Mouse (Mus musculus): ENCODE results near the gene Rph3al. TPM values are rescaled to one million over a fixed set of nuclear protein-coding genes. Genes with fewer than 3 reads are reported as not detected.

Gene Rph3al
- polyA plus RNA-seq, 1 experiment from 2014 or later = 2.6 TPM

- Histone ChIP-seq H3K4me3 (no peak overlapping the region), H3K36me3 (no peaks in the 10 kb centered on the region), H3K4me2 (replicated peaks) (no peak overlapping the region), H3K27me3 (peaks cover 9% of the 10 kb centered on the region; the same call in 1 of the 2 replicates), H3K4me1 (peaks cover 5% of the 10 kb centered on the region; the same call in 1 of the 2 replicates), H3K27ac (no peak overlapping the region), H3K9me3 (peaks cover 4% of the 10 kb centered on the region; the same call in 1 of the 2 replicates), H3K9ac (no peak overlapping the region; the same call in 1 of the 2 replicates)
- ATAC-seq (ENCODE audit: low FRiP score, low read depth) = no peak
- 31% methylated on average over 6 of the region's 6 CpGs for WGBS
Measured at GRCm38 (mm10) chr11:75901339-75901738, 36.9 kb downstream of the Rph3al start.

GRCm38 (mm10) chr11:75899676-75900075 lies 38.6 kb downstream of the Rph3al start:
- H3K27ac ChIP-seq = no peak overlapping the region
- no peaks in the 10 kb centered on the region for H3K36me3 ChIP-seq
- H3K9me3 ChIP-seq = peaks cover 4% of the 10 kb centered on the region; the same call in 1 of the 2 replicates
- H3K4me2 ChIP-seq (replicated peaks) = no peak overlapping the region
- peaks cover 3% of the 10 kb centered on the region; the same call in 1 of the 2 replicates for H3K4me1 ChIP-seq
- no peak for ATAC-seq (ENCODE audit: low FRiP score, low read depth)
- H3K9ac ChIP-seq = no peak overlapping the region
- no peak overlapping the region for H3K4me3 ChIP-seq
- 0 out of 2 replicates have a peak, but pooled peaks cover 8% of the 10 kb centered on the region for H3K27me3 ChIP-seq
- WGBS = 56% methylated on average over 9 of the region's 9 CpGs

GRCm38 (mm10) chr11:75898532-75898931 lies 39.7 kb downstream of the Rph3al start:
- no peak overlapping the region for H3K9ac ChIP-seq
- H3K27ac ChIP-seq = no peak overlapping the region
- H3K4me3 ChIP-seq = no peak overlapping the region
- H3K4me1 ChIP-seq = no peaks in the 10 kb centered on the region
- H3K4me2 ChIP-seq (replicated peaks) = no peak overlapping the region
- ATAC-seq (ENCODE audit: low FRiP score, low read depth) = no peak
- 0 out of 2 replicates have a peak, but pooled peaks cover 8% of the 10 kb centered on the region for H3K27me3 ChIP-seq
- no peaks in the 10 kb centered on the region for H3K36me3 ChIP-seq
- WGBS = 83% methylated on average over 9 of the region's 9 CpGs
- peaks cover 2% of the 10 kb centered on the region; the same call in 1 of the 2 replicates for H3K9me3 ChIP-seq

GRCm38 (mm10) chr11:75894791-75895420 lies 43.3 kb downstream of the Rph3al start:
- Histone ChIP-seq H3K36me3 (no peaks in the 10 kb centered on the region), H3K9me3 (no peaks in the 10 kb centered on the region), H3K4me1 (no peaks in the 10 kb centered on the region), H3K4me2 (replicated peaks) (no peak overlapping the region), H3K4me3 (no peak overlapping the region), H3K27me3 (no peaks in the 10 kb centered on the region; the same call in 1 of the 2 replicates), H3K9ac (no peak overlapping the region), H3K27ac (no peak overlapping the region)
- ATAC-seq (ENCODE audit: low FRiP score, low read depth) = no peak
- 72% methylated on average over 12 of the region's 12 CpGs for WGBS

- H3K9ac ChIP-seq = no peak overlapping the region
- no peaks in the 10 kb centered on the region for H3K4me1 ChIP-seq
- H3K27me3 ChIP-seq = no peaks in the 10 kb centered on the region; the same call in 1 of the 2 replicates
- H3K4me3 ChIP-seq = no peak overlapping the region
- H3K27ac ChIP-seq = no peak overlapping the region
- ATAC-seq (ENCODE audit: low FRiP score, low read depth) = no peak
- WGBS = 61% methylated on average over 2 of the region's 2 CpGs
- H3K36me3 ChIP-seq = no peaks in the 10 kb centered on the region
- H3K9me3 ChIP-seq = no peaks in the 10 kb centered on the region
- H3K4me2 ChIP-seq (replicated peaks) = no peak overlapping the region
Measured at GRCm38 (mm10) chr11:75893956-75894355, 44.3 kb downstream of the Rph3al start.

GRCm38 (mm10) chr11:75887349-75887748 lies 50.9 kb downstream of the Rph3al start:
- Histone ChIP-seq H3K4me3 (no peak overlapping the region), H3K4me1 (no peaks in the 10 kb centered on the region), H3K27ac (no peak overlapping the region), H3K27me3 (peaks cover 3% of the 10 kb centered on the region; the same call in 1 of the 2 replicates), H3K36me3 (no peaks in the 10 kb centered on the region), H3K4me2 (replicated peaks) (no peak overlapping the region), H3K9ac (no peak overlapping the region), H3K9me3 (no peaks in the 10 kb centered on the region)
- 81% methylated on average over 3 of the region's 3 CpGs for WGBS
- ATAC-seq (ENCODE audit: low FRiP score, low read depth) = no peak

GRCm38 (mm10) chr11:75881234-75881633 lies 57.0 kb downstream of the Rph3al start:
- H3K27me3 ChIP-seq = no peaks in the 10 kb centered on the region
- no peaks in the 10 kb centered on the region for H3K36me3 ChIP-seq
- no peak overlapping the region for H3K27ac ChIP-seq
- no peak for ATAC-seq (ENCODE audit: low FRiP score, low read depth)
- 93% methylated on average over 3 of the region's 3 CpGs for WGBS
- H3K4me1 ChIP-seq = peaks cover 16% of the 10 kb centered on the region
- H3K9me3 ChIP-seq = no peaks in the 10 kb centered on the region
- H3K4me3 ChIP-seq = no peak overlapping the region
- no peak overlapping the region for H3K4me2 ChIP-seq (replicated peaks)
- H3K9ac ChIP-seq = no peak overlapping the region

GRCm38 (mm10) chr11:75880064-75880463 lies 58.2 kb downstream of the Rph3al start:
- H3K27ac ChIP-seq = no peak overlapping the region
- no peak for ATAC-seq (ENCODE audit: low FRiP score, low read depth)
- peaks cover 16% of the 10 kb centered on the region for H3K4me1 ChIP-seq
- H3K9me3 ChIP-seq = no peaks in the 10 kb centered on the region
- no peaks in the 10 kb centered on the region for H3K36me3 ChIP-seq
- 65% methylated on average over 8 of the region's 8 CpGs for WGBS
- no peaks in the 10 kb centered on the region for H3K27me3 ChIP-seq
- no peak overlapping the region for H3K4me2 ChIP-seq (replicated peaks)
- H3K9ac ChIP-seq = 0 out of 2 replicates have a peak overlapping the region, but pooled peaks have one; percentile 19
- H3K4me3 ChIP-seq = no peak overlapping the region

- H3K9ac ChIP-seq = no peak overlapping the region
- H3K36me3 ChIP-seq = no peaks in the 10 kb centered on the region
- peaks cover 16% of the 10 kb centered on the region for H3K4me1 ChIP-seq
- ATAC-seq (ENCODE audit: low FRiP score, low read depth) = no peak
- H3K27me3 ChIP-seq = no peaks in the 10 kb centered on the region
- WGBS = 84% methylated on average over 8 of the region's 8 CpGs
- no peak overlapping the region for H3K4me3 ChIP-seq
- H3K9me3 ChIP-seq = no peaks in the 10 kb centered on the region
- H3K4me2 ChIP-seq (replicated peaks) = no peak overlapping the region
- no peak overlapping the region for H3K27ac ChIP-seq
Measured at GRCm38 (mm10) chr11:75878460-75878859, 59.8 kb downstream of the Rph3al start.

- no peak overlapping the region for H3K9ac ChIP-seq
- no peak overlapping the region for H3K4me3 ChIP-seq
- no peaks in the 10 kb centered on the region for H3K27me3 ChIP-seq
- peaks cover 16% of the 10 kb centered on the region for H3K4me1 ChIP-seq
- WGBS = 51% methylated on average over 15 of the region's 15 CpGs
- no peak overlapping the region for H3K4me2 ChIP-seq (replicated peaks)
- H3K9me3 ChIP-seq = no peaks in the 10 kb centered on the region
- no peaks in the 10 kb centered on the region for H3K36me3 ChIP-seq
- ATAC-seq (ENCODE audit: low FRiP score, low read depth) = no peak
- no peak overlapping the region for H3K27ac ChIP-seq
Measured at GRCm38 (mm10) chr11:75876043-75876780, 62.0 kb downstream of the Rph3al start.

- no peaks in the 10 kb centered on the region for H3K36me3 ChIP-seq
- no peak overlapping the region for H3K4me3 ChIP-seq
- no peak overlapping the region for H3K27ac ChIP-seq
- 88% methylated on average over 1 of the region's 1 CpGs for WGBS
- H3K4me2 ChIP-seq (replicated peaks) = no peak overlapping the region
- no peaks in the 10 kb centered on the region for H3K9me3 ChIP-seq
- H3K27me3 ChIP-seq = no peaks in the 10 kb centered on the region
- ATAC-seq (ENCODE audit: low FRiP score, low read depth) = no peak
- peaks cover 11% of the 10 kb centered on the region; the same call in 1 of the 2 replicates for H3K4me1 ChIP-seq
- no peak overlapping the region for H3K9ac ChIP-seq
Measured at GRCm38 (mm10) chr11:75871688-75872087, 66.5 kb downstream of the Rph3al start.

GRCm38 (mm10) chr11:75870947-75871346 lies 67.3 kb downstream of the Rph3al start:
- Histone ChIP-seq H3K9me3 (no peaks in the 10 kb centered on the region), H3K36me3 (no peaks in the 10 kb centered on the region), H3K9ac (no peak overlapping the region), H3K4me2 (replicated peaks) (no peak overlapping the region), H3K4me3 (no peak overlapping the region), H3K27ac (no peak overlapping the region), H3K27me3 (no peaks in the 10 kb centered on the region), H3K4me1 (peaks cover 12% of the 10 kb centered on the region)
- no peak for ATAC-seq (ENCODE audit: low FRiP score, low read depth)
- 59% methylated on average over 4 of the region's 4 CpGs for WGBS

Measured in limb, embryonic 13.5 days (tissue).